Mouse (Mus musculus) kidney, adult 18-20 months (tissue): ENCODE measurements at regions not wholly inside any gene's neighbourhood (a gene's known extent, or its start where the extent isn't known, plus 50 kb on each side); places are given as distances from the start of the nearest gene placed in this dataset.

Experiments
- DNase-seq: peaks from one replicate; pipeline ENCODE4 v3.0.0; 2021

GRCm38 (mm10) chr4:131217083-131217482, 272.9 kb downstream of the Matn1 start:
- no peak for DNase-seq

GRCm38 (mm10) chr4:131217571-131218155, 273.5 kb downstream of the Matn1 start:
- no peak for DNase-seq

GRCm38 (mm10) chr4:131220966-131221365, 276.8 kb downstream of the Matn1 start:
- DNase-seq, result no peak

GRCm38 (mm10) chr4:131230361-131230760, 286.2 kb downstream of the Matn1 start:
- DNase-seq, result no peak

GRCm38 (mm10) chr4:131236611-131237031, 292.4 kb downstream of the Matn1 start:
- no peak for DNase-seq

GRCm38 (mm10) chr4:131238591-131238990, 294.4 kb downstream of the Matn1 start:
- DNase-seq, result no peak

- DNase-seq, result no peak
Measured at GRCm38 (mm10) chr4:131239132-131239531, 294.9 kb downstream of the Matn1 start.

- DNase-seq, result no peak
Measured at GRCm38 (mm10) chr4:131240457-131240856, 296.3 kb downstream of the Matn1 start.

GRCm38 (mm10) chr4:131242250-131242649, 298.1 kb downstream of the Matn1 start:
- no peak for DNase-seq

- DNase-seq, result no peak
Measured at GRCm38 (mm10) chr4:131243744-131244387, 299.7 kb downstream of the Matn1 start.

- peak; percentile 83 for DNase-seq
Measured at GRCm38 (mm10) chr4:131252602-131253442, 308.6 kb downstream of the Matn1 start.

GRCm38 (mm10) chr4:131253443-131253817, 309.2 kb downstream of the Matn1 start:
- DNase-seq, result no peak

- DNase-seq, result peak; percentile 78
Measured at GRCm38 (mm10) chr4:131254243-131254642, 310.1 kb downstream of the Matn1 start.

- no peak for DNase-seq
Measured at GRCm38 (mm10) chr4:131254691-131255090, 310.5 kb downstream of the Matn1 start.

GRCm38 (mm10) chr4:131261236-131261635, 317.1 kb downstream of the Matn1 start:
- DNase-seq, result peak; percentile 26

GRCm38 (mm10) chr4:131262909-131263308, 318.7 kb downstream of the Matn1 start:
- no peak for DNase-seq

GRCm38 (mm10) chr4:131266764-131267163, 322.6 kb downstream of the Matn1 start:
- no peak for DNase-seq

- DNase-seq, result peak; percentile 58
Measured at GRCm38 (mm10) chr4:131267760-131268159, 323.6 kb downstream of the Matn1 start.

- DNase-seq, result peak; percentile 31
Measured at GRCm38 (mm10) chr4:131270192-131270591, 326.0 kb downstream of the Matn1 start.

GRCm38 (mm10) chr4:131272060-131272459, 327.9 kb downstream of the Matn1 start:
- no peak for DNase-seq

- DNase-seq, result no peak
Measured at GRCm38 (mm10) chr4:131293560-131293959, 349.4 kb downstream of the Matn1 start.

GRCm38 (mm10) chr4:131298011-131298674, 354.0 kb downstream of the Matn1 start:
- DNase-seq, result peak; percentile 48

GRCm38 (mm10) chr4:131303936-131304335, 359.8 kb downstream of the Matn1 start:
- DNase-seq, result no peak
